Mouse (Mus musculus) intestine, postnatal 0 days (tissue): Measurements from ENCODE around the gene Atxn2. TPM values are rescaled to one million over a fixed set of nuclear protein-coding genes. Genes with fewer than 3 reads are reported as not detected.

ENCODE experiments used
- ATAC-seq: fragments of 200-750 bp; cut with Nextera tagmentation; 2 replicates; pipeline ENCODE4 v1.8.0; 2017; ENCODE audit warnings: mild to moderate bottlenecking, moderate TSS enrichment, moderate library complexity
- H3K27ac ChIP-seq: fragments of 300-500 bp; sonication (generic); 2 replicates; pipeline ENCODE4 v1.5.1; 2014; ENCODE audit warnings: mild to moderate bottlenecking, low read depth, low read length, moderate library complexity
- H3K27me3 ChIP-seq: fragments of 300-500 bp; sonication (generic); replicated peaks from 2 replicates; pipeline ENCODE4 v1.6.1; 2014; ENCODE audit warnings: low read length, mixed read lengths; ENCODE audit not compliant: control insufficient read depth, insufficient read depth
- H3K36me3 ChIP-seq: fragments of 300-500 bp; sonication (generic); 2 replicates; pipeline ENCODE4 v1.6.1; 2014; ENCODE audit warnings: mild to moderate bottlenecking, moderate library complexity; ENCODE audit not compliant: control insufficient read depth, insufficient read depth
- H3K4me1 ChIP-seq: fragments of 300-500 bp; sonication (generic); replicated peaks from 2 replicates; pipeline ENCODE4 v1.6.1; 2014; ENCODE audit warnings: antibody characterized with exemption, low read length, mixed read lengths; ENCODE audit not compliant: control insufficient read depth, insufficient read depth
- H3K4me2 ChIP-seq: fragments of 300-500 bp; sonication (generic); replicated peaks from 2 replicates; pipeline ENCODE4 v1.6.1; 2014; ENCODE audit warnings: low read depth, mild to moderate bottlenecking, moderate library complexity
- H3K4me3 ChIP-seq: fragments of 300-500 bp; sonication (generic); 2 replicates; pipeline ENCODE4 v1.5.1; 2014; ENCODE audit warnings: low read depth, low read length
- H3K9ac ChIP-seq: fragments of 300-500 bp; sonication (generic); 2 replicates; pipeline ENCODE4 v1.6.1; 2014; ENCODE audit warnings: mild to moderate bottlenecking, low read depth, low read length
- H3K9me3 ChIP-seq: fragments of 300-500 bp; sonication (generic); 2 replicates; pipeline ENCODE4 v1.6.1; 2016; ENCODE audit warnings: mixed run types; ENCODE audit not compliant: control insufficient read depth
- CTCF ChIP-seq: sonication (generic); IDR thresholded peaks from 2 replicates; pipeline ENCODE4 v1.5.1; 2016; ENCODE audit warnings: low read depth, mild to moderate bottlenecking, control low read depth, antibody characterized with exemption, moderate library complexity
- WGBS: fragments of 180-500 bp; shearing (Covaris S2); extraction: QIAGEN DNeasy Blood & Tissue Kit; methylation state at CpG from one replicate; pipeline ENCODE4 v1.1.7; 2014; 5-methylcytosine and 5-hydroxymethylcytosine counted together
- polyA plus RNA-seq: library from polyadenylated mRNA; unstranded; fragments of >200 nt; fragmentation: Nextera tagmentation; extraction: Ambion mirVana; gene quantifications from 2 replicates; pipeline ENCODE4 v1.2.1, GENCODE M21; 2015

Gene Atxn2
- polyA plus RNA-seq, 1 experiment from 2014 or later: 54.3 TPM

DNA sequence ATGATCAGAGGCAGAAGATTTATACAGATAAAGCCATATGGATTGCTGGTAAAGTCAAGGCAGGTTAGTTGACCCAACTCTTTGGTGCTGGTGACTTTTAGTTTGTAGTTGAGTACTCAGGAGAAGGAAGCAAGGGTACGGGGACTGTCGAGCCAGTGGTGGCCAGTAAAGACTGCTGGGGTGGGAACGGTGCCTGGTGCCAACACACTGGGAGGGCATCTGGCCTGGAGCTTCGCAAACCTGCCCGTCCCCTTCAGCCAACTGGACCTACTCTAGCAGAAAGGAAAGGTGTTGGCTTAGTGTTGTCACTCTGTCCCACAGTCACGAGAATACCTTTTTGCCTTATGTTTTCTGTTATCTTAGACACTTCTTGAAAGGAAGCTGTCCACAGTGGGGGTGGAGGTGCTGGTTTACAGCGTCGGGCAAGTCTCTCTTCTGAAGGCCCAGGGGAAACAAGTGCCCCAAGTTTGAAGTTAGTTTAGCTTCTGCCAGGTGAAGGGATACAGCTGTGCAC is 104.8 kb downstream of the Atxn2 start:
- Histone ChIP-seq H3K4me1 (no peaks in the 10 kb centered on the region), H3K9me3 (no peaks in the 10 kb centered on the region), H3K36me3 (peaks cover 83% of the 10 kb centered on the region), H3K27me3 (no peaks in the 10 kb centered on the region), H3K9ac (no peak overlapping the region), H3K4me3 (no peak overlapping the region), H3K4me2 (no peak overlapping the region), H3K27ac (no peak overlapping the region)
- 85% methylated on average over 8 of the region's 8 CpGs for WGBS
- no peak for ATAC-seq
- TF ChIP-seq CTCF: no peak

DNA sequence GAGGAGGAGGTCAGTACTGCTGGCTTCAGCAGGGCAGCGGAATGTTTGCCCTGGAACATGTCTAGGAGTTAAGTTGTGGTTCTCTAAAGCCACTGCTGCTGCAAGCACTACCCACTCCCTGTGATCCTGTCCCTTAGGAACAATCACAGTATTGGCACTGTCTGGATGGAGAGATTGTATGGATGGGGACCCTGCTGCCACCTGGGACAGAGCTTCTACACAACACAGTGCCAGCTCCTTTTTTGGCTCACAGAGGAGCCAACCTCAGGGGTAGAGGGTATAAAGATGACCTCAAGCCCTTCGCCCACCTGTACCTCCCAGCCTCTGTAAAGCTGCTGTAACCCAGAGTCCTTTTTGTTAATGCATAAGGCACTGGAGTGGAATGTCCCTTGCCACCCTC is 105.5 kb downstream of the Atxn2 start:
- no peaks in the 10 kb centered on the region for H3K4me1 ChIP-seq
- WGBS: 98% methylated on average over 2 of the region's 2 CpGs
- no peak for TF ChIP-seq CTCF
- H3K27ac ChIP-seq: no peak overlapping the region
- no peaks in the 10 kb centered on the region for H3K27me3 ChIP-seq
- no peak overlapping the region for H3K4me3 ChIP-seq
- ATAC-seq: no peak
- H3K36me3 ChIP-seq: peaks cover 79% of the 10 kb centered on the region
- H3K9ac ChIP-seq: no peak overlapping the region
- no peak overlapping the region for H3K4me2 ChIP-seq
- no peaks in the 10 kb centered on the region for H3K9me3 ChIP-seq

- peaks cover 70% of the 10 kb centered on the region for H3K36me3 ChIP-seq
- TF ChIP-seq CTCF: no peak
- no peak overlapping the region for H3K4me3 ChIP-seq
- no peaks in the 10 kb centered on the region for H3K4me1 ChIP-seq
- H3K27me3 ChIP-seq: no peaks in the 10 kb centered on the region
- no peak overlapping the region for H3K4me2 ChIP-seq
- 84% methylated on average over 9 of the region's 9 CpGs for WGBS
- H3K27ac ChIP-seq: no peak overlapping the region
- H3K9ac ChIP-seq: no peak overlapping the region
- no peaks in the 10 kb centered on the region for H3K9me3 ChIP-seq
- ATAC-seq: no peak
Observed at GRCm38 (mm10) chr5:121817551-121817950, 106.4 kb downstream of the Atxn2 start.

GRCm38 (mm10) chr5:121818401-121818800 is 107.3 kb downstream of the Atxn2 start:
- Histone ChIP-seq H3K4me1 (no peaks in the 10 kb centered on the region), H3K36me3 (peaks cover 70% of the 10 kb centered on the region), H3K27me3 (no peaks in the 10 kb centered on the region), H3K4me3 (no peak overlapping the region), H3K9me3 (no peaks in the 10 kb centered on the region), H3K27ac (no peak overlapping the region), H3K9ac (no peak overlapping the region), H3K4me2 (no peak overlapping the region)
- ATAC-seq: no peak
- WGBS: 90% methylated on average over 7 of the region's 7 CpGs
- TF ChIP-seq CTCF: no peak

DNA sequence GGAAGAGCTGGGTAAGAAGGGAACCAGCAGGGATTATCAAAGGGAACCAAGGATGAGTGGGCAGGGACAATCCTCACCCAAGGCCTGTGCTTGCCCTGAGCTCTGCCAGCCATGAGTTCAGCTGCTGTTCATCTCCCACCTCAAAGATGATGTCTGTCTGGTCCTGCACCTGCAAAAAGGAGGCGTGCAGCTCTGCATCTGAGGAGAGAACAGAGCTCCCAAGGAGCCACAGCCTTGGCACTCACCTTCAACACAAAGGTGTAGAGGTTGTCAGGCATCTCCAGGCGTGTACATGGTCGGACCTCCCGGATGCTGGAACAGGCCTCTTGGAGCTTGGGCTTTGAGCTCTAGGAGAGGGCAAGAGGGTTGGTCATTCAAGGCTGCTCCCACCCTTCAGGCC is 107.7 kb downstream of the Atxn2 start:
- no peak for TF ChIP-seq CTCF
- Histone ChIP-seq H3K36me3 (peaks cover 65% of the 10 kb centered on the region), H3K4me3 (no peak overlapping the region), H3K27ac (no peak overlapping the region; the same call in 1 of the 2 replicates), H3K4me2 (no peak overlapping the region), H3K9me3 (no peaks in the 10 kb centered on the region), H3K9ac (no peak overlapping the region), H3K4me1 (no peaks in the 10 kb centered on the region), H3K27me3 (no peaks in the 10 kb centered on the region)
- 86% methylated on average over 4 of the region's 4 CpGs for WGBS
- no peak for ATAC-seq

DNA sequence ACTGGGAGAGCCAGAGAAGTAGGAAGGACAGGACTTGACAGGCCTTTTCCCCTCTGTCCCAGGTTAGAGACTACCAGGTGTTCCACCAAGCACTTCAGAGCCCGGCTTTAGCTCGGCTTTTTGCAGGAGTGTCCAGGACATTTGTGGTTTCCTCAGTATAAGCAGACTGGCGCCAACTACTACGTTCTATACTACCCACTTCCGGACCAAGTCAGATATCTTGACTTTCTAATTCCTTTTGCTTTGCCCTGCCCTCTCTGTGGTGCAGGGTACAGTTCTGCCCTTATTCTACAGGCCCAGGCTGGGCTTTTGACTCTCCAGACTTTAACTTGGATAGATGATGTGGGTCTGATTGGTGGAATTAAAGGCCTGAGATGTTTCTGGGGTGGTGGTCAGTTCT is 108.4 kb downstream of the Atxn2 start:
- H3K36me3 ChIP-seq: peaks cover 59% of the 10 kb centered on the region
- no peak for TF ChIP-seq CTCF
- ATAC-seq: no peak
- 84% methylated on average over 5 of the region's 5 CpGs for WGBS
- no peak overlapping the region for H3K4me3 ChIP-seq
- H3K4me1 ChIP-seq: 0 out of 2 replicates have a peak, but pooled peaks cover 4% of the 10 kb centered on the region
- no peaks in the 10 kb centered on the region for H3K27me3 ChIP-seq
- H3K9ac ChIP-seq: no peak overlapping the region
- no peak overlapping the region for H3K4me2 ChIP-seq
- peak overlapping the region; percentile 46; the same call in 1 of the 2 replicates for H3K27ac ChIP-seq
- H3K9me3 ChIP-seq: no peaks in the 10 kb centered on the region

DNA sequence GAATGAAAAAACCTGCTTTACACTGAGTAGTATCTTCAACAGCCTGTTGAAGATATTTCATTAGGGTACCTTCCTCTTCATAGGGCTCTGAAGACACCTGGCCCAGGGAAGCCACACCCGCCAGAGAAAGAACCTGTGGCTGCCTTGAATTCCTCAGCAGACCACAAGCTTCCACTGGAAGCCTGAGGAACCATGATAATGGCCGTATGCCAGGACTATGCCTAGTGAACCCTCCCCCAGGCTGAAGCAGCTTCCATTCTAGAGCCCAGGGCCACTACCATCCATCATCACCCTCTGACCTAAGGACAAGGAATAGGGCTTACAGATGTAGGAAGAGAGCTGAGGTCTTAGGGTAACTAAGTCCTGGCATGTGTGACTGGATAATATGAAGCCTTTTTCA is 109.0 kb downstream of the Atxn2 start:
- H3K4me1 ChIP-seq: 0 out of 2 replicates have a peak, but pooled peaks cover 5% of the 10 kb centered on the region
- H3K4me2 ChIP-seq: no peak overlapping the region
- 69% methylated on average over 2 of the region's 2 CpGs for WGBS
- no peak overlapping the region for H3K9ac ChIP-seq
- no peak overlapping the region for H3K4me3 ChIP-seq
- TF ChIP-seq CTCF: no peak
- no peak overlapping the region for H3K27ac ChIP-seq
- no peaks in the 10 kb centered on the region for H3K9me3 ChIP-seq
- H3K27me3 ChIP-seq: no peaks in the 10 kb centered on the region
- peaks cover 65% of the 10 kb centered on the region for H3K36me3 ChIP-seq
- ATAC-seq: no peak
